Mouse (Mus musculus): ENCODE measurements around the gene Olfr577. TPM values are rescaled to one million over a fixed set of nuclear protein-coding genes. Genes with fewer than 3 reads are reported as not detected.

Olfr577 gene
- polyA plus RNA-seq, 1 experiment from 2014 or later: not detected

DNA sequence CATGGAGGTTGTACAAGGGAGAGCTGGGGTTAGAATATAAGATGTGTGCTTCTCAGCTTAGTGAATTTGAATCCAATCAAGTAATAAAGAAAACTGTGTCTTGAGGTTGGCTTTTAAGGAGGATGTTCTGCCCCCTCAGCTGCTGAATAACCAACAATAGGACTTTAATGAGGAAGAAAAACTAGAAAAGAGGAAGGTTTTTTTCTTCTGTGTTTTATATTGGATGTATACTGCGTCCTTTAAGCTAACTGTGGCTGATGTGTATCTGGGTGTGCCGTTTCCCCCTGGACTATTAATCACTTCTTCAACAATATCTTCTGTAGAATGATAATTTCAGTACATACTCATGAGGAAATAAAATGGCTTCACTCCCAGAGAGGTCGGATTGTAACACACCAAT, 48.6 kb downstream of the Olfr577 start:
- Histone ChIP-seq H3K4me1 (replicated peaks; ENCODE audit: control insufficient read depth, insufficient read depth, low read length) (no peaks in the 10 kb centered on the region), H3K36me3 (ENCODE audit: control insufficient read depth, insufficient read depth, low read length) (no peaks in the 10 kb centered on the region), H3K4me3 (ENCODE audit: low read length) (no peak overlapping the region), H3K27ac (ENCODE audit: low read length) (no peak overlapping the region), H3K9ac (ENCODE audit: low read length) (no peak overlapping the region), H3K27me3 (ENCODE audit: control insufficient read depth, insufficient read depth, low read depth, low read length) (no peaks in the 10 kb centered on the region), H3K9me3 (ENCODE audit: control insufficient read depth, low read length) (no peaks in the 10 kb centered on the region), H3K4me2 (ENCODE audit: low read depth, low read length) (no peak overlapping the region)
- no peak for ATAC-seq (ENCODE audit: low read depth)
- 59% methylated on average over 3 of the region's 3 CpGs for WGBS

DNA sequence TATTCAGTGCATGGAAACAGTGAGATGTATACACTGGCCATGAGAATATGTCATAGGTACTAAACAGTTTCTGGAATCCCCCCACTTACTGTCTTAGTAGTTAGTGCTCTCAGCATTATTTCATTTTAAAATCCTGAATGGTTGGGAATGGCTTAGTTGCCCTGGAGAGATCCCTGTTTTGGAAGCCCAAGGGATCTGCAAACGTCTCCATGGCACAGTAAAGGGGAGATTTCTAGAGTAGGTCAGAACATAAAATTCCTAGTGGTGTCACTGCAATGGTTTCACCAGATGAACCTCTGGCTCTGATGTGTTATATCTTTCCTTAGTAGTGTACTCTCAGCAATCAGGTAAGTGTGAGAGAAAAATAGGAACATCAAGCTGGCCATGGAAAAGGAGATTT, 51.6 kb downstream of the Olfr577 start, which contains the start of gene Olfr572:
Gene Olfr572 (plus strand): TSS at position 301 of the 400 bp plus-strand sequence.
- H3K9me3 ChIP-seq (ENCODE audit: control insufficient read depth, low read length): no peaks in the 10 kb centered on the region
- no peaks in the 10 kb centered on the region for H3K36me3 ChIP-seq (ENCODE audit: control insufficient read depth, insufficient read depth, low read length)
- H3K27me3 ChIP-seq (ENCODE audit: control insufficient read depth, insufficient read depth, low read depth, low read length): no peaks in the 10 kb centered on the region
- H3K4me2 ChIP-seq (ENCODE audit: low read depth, low read length): no peak within 1 kb of the TSS
- H3K9ac ChIP-seq (ENCODE audit: low read length): no peak within 1 kb of the TSS
- no peak for ATAC-seq (ENCODE audit: low read depth)
- no peaks in the 10 kb centered on the region for H3K4me1 ChIP-seq (replicated peaks; ENCODE audit: control insufficient read depth, insufficient read depth, low read length)
- WGBS: 53% methylated on average over 1 of the region's 1 CpGs
- H3K27ac ChIP-seq (ENCODE audit: low read length): no peak within 1 kb of the TSS
- H3K4me3 ChIP-seq (ENCODE audit: low read length): no peak within 1 kb of the TSS

Other genes starting within 250 kb of the Olfr577 start
- gene Olfr559, start 248.5 kb downstream of the Olfr577 start, polyA plus RNA-seq (2015; fragmentation: Nextera tagmentation; extraction: Ambion mirVana): not detected in 2 replicates
- gene Olfr560, start 216.6 kb downstream of the Olfr577 start, polyA plus RNA-seq (2015; fragmentation: Nextera tagmentation; extraction: Ambion mirVana): not detected in 2 replicates
- 0.23 and 0.25 TPM in 2 replicates for gene Olfr78, start 216.5 kb downstream of the Olfr577 start, polyA plus RNA-seq (2015; fragmentation: Nextera tagmentation; extraction: Ambion mirVana)
- not detected in 2 replicates for gene Olfr561, start 204.7 kb downstream of the Olfr577 start, polyA plus RNA-seq (2015; fragmentation: Nextera tagmentation; extraction: Ambion mirVana)
- gene Olfr564, start 172.5 kb downstream of the Olfr577 start, polyA plus RNA-seq (2015; fragmentation: Nextera tagmentation; extraction: Ambion mirVana): not detected in 2 replicates
- not detected in 2 replicates for gene Olfr566, start 117.2 kb downstream of the Olfr577 start, polyA plus RNA-seq (2015; fragmentation: Nextera tagmentation; extraction: Ambion mirVana)
- gene Olfr568, start 98.8 kb downstream of the Olfr577 start, polyA plus RNA-seq (2015; fragmentation: Nextera tagmentation; extraction: Ambion mirVana): not detected in 2 replicates
- not detected in 2 replicates for gene Olfr569, start 85.1 kb downstream of the Olfr577 start, polyA plus RNA-seq (2015; fragmentation: Nextera tagmentation; extraction: Ambion mirVana)
- not detected in 2 replicates for gene Olfr570, start 81.4 kb downstream of the Olfr577 start, polyA plus RNA-seq (2015; fragmentation: Nextera tagmentation; extraction: Ambion mirVana)
- gene Olfr571, start 58.4 kb downstream of the Olfr577 start, polyA plus RNA-seq (2015; fragmentation: Nextera tagmentation; extraction: Ambion mirVana): not detected in 2 replicates
- not detected in 2 replicates for gene Olfr572, start 51.5 kb downstream of the Olfr577 start, polyA plus RNA-seq (2015; fragmentation: Nextera tagmentation; extraction: Ambion mirVana)
- not detected in 2 replicates for gene Olfr573-ps1, start 33.4 kb downstream of the Olfr577 start, polyA plus RNA-seq (2015; fragmentation: Nextera tagmentation; extraction: Ambion mirVana)
- gene Olfr574, start 27.5 kb downstream of the Olfr577 start, polyA plus RNA-seq (2015; fragmentation: Nextera tagmentation; extraction: Ambion mirVana): not detected in 2 replicates
- gene Olfr575, start 17.2 kb downstream of the Olfr577 start, polyA plus RNA-seq (2015; fragmentation: Nextera tagmentation; extraction: Ambion mirVana): not detected in 2 replicates
- gene Olfr576, start 13.3 kb downstream of the Olfr577 start, polyA plus RNA-seq (2015; fragmentation: Nextera tagmentation; extraction: Ambion mirVana): not detected in 2 replicates
- gene Olfr578, start 13.4 kb upstream of the Olfr577 start, polyA plus RNA-seq (2015; fragmentation: Nextera tagmentation; extraction: Ambion mirVana): not detected in 2 replicates
- not detected in 2 replicates for gene Olfr582, start 62.1 kb upstream of the Olfr577 start, polyA plus RNA-seq (2015; fragmentation: Nextera tagmentation; extraction: Ambion mirVana)
- gene Olfr583, start 75.4 kb upstream of the Olfr577 start, polyA plus RNA-seq (2015; fragmentation: Nextera tagmentation; extraction: Ambion mirVana): not detected in 2 replicates
- not detected in 2 replicates for gene Olfr584, start 105.9 kb upstream of the Olfr577 start, polyA plus RNA-seq (2015; fragmentation: Nextera tagmentation; extraction: Ambion mirVana)
- not detected in 2 replicates for gene Olfr585, start 121.8 kb upstream of the Olfr577 start, polyA plus RNA-seq (2015; fragmentation: Nextera tagmentation; extraction: Ambion mirVana)
- not detected in 2 replicates for gene Olfr586, start 149.7 kb upstream of the Olfr577 start, polyA plus RNA-seq (2015; fragmentation: Nextera tagmentation; extraction: Ambion mirVana)
- gene Olfr588-ps1, start 164.9 kb upstream of the Olfr577 start, polyA plus RNA-seq (2015; fragmentation: Nextera tagmentation; extraction: Ambion mirVana): not detected in 2 replicates
- gene Olfr589, start 180.4 kb upstream of the Olfr577 start, polyA plus RNA-seq (2015; fragmentation: Nextera tagmentation; extraction: Ambion mirVana): not detected in 2 replicates
- not detected in 2 replicates for gene Olfr591, start 202.4 kb upstream of the Olfr577 start, polyA plus RNA-seq (2015; fragmentation: Nextera tagmentation; extraction: Ambion mirVana)
- gene Olfr592, start 208.9 kb upstream of the Olfr577 start, polyA plus RNA-seq (2015; fragmentation: Nextera tagmentation; extraction: Ambion mirVana): not detected in 2 replicates
- gene Olfr593, start 235.9 kb upstream of the Olfr577 start, polyA plus RNA-seq (2015; fragmentation: Nextera tagmentation; extraction: Ambion mirVana): not detected in 2 replicates
- gene Olfr594, start 241.1 kb upstream of the Olfr577 start, polyA plus RNA-seq (2015; fragmentation: Nextera tagmentation; extraction: Ambion mirVana): not detected in 2 replicates

Measured in lung, embryonic 16.5 days (tissue).